Mouse (Mus musculus) forebrain, embryonic 14.5 days (tissue): ENCODE data around the gene Sox14. TPM values are rescaled to one million over a fixed set of nuclear protein-coding genes. Genes with fewer than 3 reads are reported as not detected.

Source experiments
- ATAC-seq: fragments of 200-750 bp; cut with Nextera tagmentation; 2 replicates; pipeline ENCODE4 v1.8.0; 2017; ENCODE audit warnings: mild to moderate bottlenecking, moderate library complexity
- DNase-seq: peaks from one replicate; pipeline ENCODE4 v3.0.0-alpha.2; 2015; ENCODE audit warnings: low spot score
- H3K27ac ChIP-seq: fragments of 300-500 bp; sonication (generic); 2 replicates; pipeline ENCODE4 v1.5.1; 2014; ENCODE audit warnings: low read depth, mild to moderate bottlenecking, control low read depth, low read length, moderate library complexity
- H3K27me3 ChIP-seq: fragments of 300-500 bp; sonication (generic); replicated peaks from 2 replicates; pipeline ENCODE4 v1.6.1; 2014; ENCODE audit warnings: low read length, control low read depth, mixed read lengths; ENCODE audit not compliant: control insufficient read depth, insufficient read depth
- H3K36me3 ChIP-seq: fragments of 300-500 bp; sonication (generic); 2 replicates; pipeline ENCODE4 v1.6.1; 2014; ENCODE audit warnings: low read length, control low read depth; ENCODE audit not compliant: control insufficient read depth, insufficient read depth
- H3K4me1 ChIP-seq: fragments of 300-500 bp; sonication (generic); 2 replicates; pipeline ENCODE4 v1.6.1; 2014; ENCODE audit warnings: antibody characterized with exemption, low read length, control low read depth; ENCODE audit not compliant: control insufficient read depth, insufficient read depth
- H3K4me2 ChIP-seq: fragments of 300-500 bp; sonication (generic); 2 replicates; pipeline ENCODE4 v1.6.1; 2014; ENCODE audit warnings: mild to moderate bottlenecking, control low read depth, low read length
- H3K4me3 ChIP-seq: fragments of 300-500 bp; sonication (generic); 2 replicates; pipeline ENCODE4 v1.5.1; 2014; ENCODE audit warnings: low read depth, low read length, control low read depth
- H3K9ac ChIP-seq: fragments of 300-500 bp; sonication (generic); 2 replicates; pipeline ENCODE4 v1.6.1; 2014; ENCODE audit warnings: mild to moderate bottlenecking, low read length, control low read depth, moderate library complexity
- H3K9me3 ChIP-seq: fragments of 300-500 bp; sonication (generic); replicated peaks from 2 replicates; pipeline ENCODE4 v1.6.1; 2016; ENCODE audit warnings: low read length, control low read depth, mixed read lengths; ENCODE audit not compliant: control insufficient read depth
- WGBS: fragments of 180-500 bp; shearing (Covaris S2); extraction: QIAGEN DNeasy Blood & Tissue Kit; methylation state at CpG from one replicate; pipeline ENCODE4 v1.1.7; 2014; 5-methylcytosine and 5-hydroxymethylcytosine counted together
- polyA plus RNA-seq: library from polyadenylated mRNA; unstranded; fragments of >200 nt; fragmentation: Nextera tagmentation; extraction: Ambion mirVana; gene quantifications from 2 replicates; pipeline ENCODE4 v1.2.1, GENCODE M21; 2014

Gene Sox14
- polyA plus RNA-seq, 1 experiment from 2014 or later: 2.8 TPM

DNA sequence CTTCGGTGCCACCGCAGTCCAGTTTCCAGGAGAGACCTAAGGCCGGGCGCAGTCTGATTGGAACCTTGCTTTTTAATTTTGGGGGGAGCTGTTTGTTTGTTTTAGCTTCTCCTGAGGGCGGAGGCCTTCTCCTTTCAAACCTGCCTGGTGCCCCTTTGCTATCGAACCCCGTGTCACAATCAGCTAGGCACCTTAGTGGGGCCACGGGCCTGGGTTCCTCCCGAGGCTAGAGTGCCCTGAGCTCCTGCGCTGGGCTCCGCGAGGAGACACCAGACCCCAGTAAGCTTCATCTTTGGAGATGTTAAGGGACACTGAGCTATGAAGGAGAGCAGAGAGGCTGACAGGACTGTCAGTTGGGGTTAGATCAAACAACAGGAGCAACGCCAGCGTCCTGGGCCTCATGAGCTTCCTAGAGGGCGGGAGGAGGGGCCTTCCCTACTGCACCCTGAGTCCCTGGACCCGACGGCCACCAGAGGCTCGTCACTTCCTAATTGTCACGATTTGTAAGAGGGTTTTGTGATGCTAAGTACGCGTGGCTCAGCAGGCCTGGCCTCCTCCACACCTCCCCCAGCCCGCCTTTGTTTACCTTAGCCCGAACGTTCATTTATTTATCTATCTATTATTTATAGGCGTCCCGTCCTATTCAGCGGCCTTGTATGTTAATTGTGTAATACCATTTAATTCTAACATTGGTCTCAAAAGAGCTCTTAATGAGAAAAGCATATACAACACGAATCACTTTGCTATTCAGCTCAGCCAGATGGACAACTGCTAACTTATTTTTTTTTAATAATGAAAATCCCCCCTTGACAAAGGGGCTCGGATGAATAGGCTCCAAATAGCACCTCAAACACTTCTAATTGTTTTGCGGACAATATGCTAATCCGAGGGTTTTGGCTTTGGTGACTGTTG lies 3.5 kb downstream of the Sox14 start:
- Histone ChIP-seq H3K4me3 (no peak overlapping the region), H3K4me1 (peaks cover 15% of the 10 kb centered on the region), H3K36me3 (no peaks in the 10 kb centered on the region), H3K27ac (no peak overlapping the region), H3K27me3 (peaks cover 91% of the 10 kb centered on the region), H3K4me2 (peak overlapping the region; percentile 9; the same call in 1 of the 2 replicates), H3K9ac (no peak overlapping the region), H3K9me3 (no peaks in the 10 kb centered on the region)
- DNase-seq (peak; percentile 52), ATAC-seq (peak; percentile 49)
- 2% methylated on average over 31 of the region's 31 CpGs for WGBS

DNA sequence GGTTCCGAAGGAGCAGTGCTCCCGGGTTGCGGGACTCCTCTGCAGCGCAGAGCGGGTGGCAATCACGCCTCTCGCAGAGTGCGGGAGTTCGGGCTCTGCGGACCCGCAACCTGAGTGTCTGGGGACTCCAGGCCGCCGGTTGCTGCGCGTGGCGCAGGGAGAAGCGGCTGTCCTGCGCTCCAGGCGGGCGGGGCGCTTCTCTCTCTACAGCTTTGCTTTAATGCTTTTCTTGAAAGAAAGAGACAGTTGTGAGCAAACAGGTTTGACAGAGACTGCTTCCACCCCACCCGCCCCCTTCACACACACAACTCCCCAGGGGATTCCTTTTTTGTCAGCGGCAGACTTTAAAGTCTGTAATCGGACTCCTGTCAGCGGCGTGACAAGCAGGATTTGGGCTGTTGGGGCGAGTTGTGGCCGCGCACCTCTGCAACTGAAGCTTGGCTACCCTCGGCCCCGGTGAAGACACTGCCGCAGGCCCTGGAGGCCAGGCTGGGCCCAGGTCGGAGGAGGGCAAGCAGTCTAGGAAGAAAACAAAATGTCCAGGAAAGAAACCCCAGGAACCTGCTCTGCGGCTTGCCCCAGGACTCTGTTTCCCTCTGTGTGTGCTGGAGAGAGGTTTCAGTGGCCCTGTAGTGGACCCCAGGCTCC lies 4.3 kb downstream of the Sox14 start:
- H3K36me3 ChIP-seq: no peaks in the 10 kb centered on the region
- H3K4me2 ChIP-seq: peak overlapping the region; percentile 12; the same call in 1 of the 2 replicates
- H3K27me3 ChIP-seq: peaks cover 91% of the 10 kb centered on the region
- ATAC-seq (no peak), DNase-seq (peak; percentile 19)
- H3K4me1 ChIP-seq: peaks cover 15% of the 10 kb centered on the region
- H3K9ac ChIP-seq: no peak overlapping the region
- no peak overlapping the region for H3K27ac ChIP-seq
- H3K9me3 ChIP-seq: no peaks in the 10 kb centered on the region
- H3K4me3 ChIP-seq: no peak overlapping the region
- WGBS: under 1% methylated on average over 34 of the region's 34 CpGs

DNA sequence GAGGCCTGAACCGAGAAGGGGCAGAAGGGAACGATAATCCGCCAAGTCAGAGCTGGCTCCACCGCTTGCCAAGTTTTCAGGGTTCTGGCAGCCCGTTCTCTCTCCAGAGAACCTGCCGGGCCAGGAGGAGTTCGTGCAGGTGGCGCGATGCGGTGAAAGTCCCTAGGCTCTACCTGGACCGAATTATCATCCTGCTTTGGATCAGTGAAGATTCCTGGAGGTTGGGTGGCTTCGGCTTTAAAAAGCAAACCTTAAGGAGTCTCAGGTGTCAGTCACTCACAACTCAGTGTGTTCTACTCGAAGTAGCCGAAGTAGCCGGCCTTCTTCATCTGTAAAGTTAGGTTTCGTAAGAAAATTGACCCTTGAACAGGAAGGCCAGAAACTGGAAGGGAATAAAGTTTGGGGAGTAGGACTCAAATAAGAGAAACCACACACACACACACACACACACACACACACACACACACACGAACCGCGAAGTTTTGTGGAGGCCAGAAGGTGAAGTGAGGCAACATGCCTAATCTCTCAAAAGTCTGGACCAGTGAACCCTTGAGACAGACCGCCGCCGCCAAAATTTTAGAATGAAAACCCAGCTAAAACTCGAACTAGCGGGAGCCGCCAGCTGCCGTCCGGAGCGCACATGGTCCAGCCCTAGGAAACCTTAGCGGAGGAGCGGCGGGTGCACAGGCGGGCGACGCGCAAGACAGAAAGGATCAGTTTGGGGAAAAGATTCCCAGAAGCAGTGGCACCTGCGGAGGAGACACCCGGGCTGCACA lies 5.0 kb downstream of the Sox14 start:
- peak overlapping the region; percentile 12; the same call in 1 of the 2 replicates for H3K4me2 ChIP-seq
- H3K4me3 ChIP-seq: no peak overlapping the region
- peaks cover 91% of the 10 kb centered on the region for H3K27me3 ChIP-seq
- H3K36me3 ChIP-seq: no peaks in the 10 kb centered on the region
- WGBS: under 1% methylated on average over 37 of the region's 37 CpGs
- H3K27ac ChIP-seq: no peak overlapping the region
- ATAC-seq (no peak), DNase-seq (peak; percentile 9)
- H3K9me3 ChIP-seq: no peaks in the 10 kb centered on the region
- H3K4me1 ChIP-seq: peaks cover 13% of the 10 kb centered on the region
- no peak overlapping the region for H3K9ac ChIP-seq

DNA sequence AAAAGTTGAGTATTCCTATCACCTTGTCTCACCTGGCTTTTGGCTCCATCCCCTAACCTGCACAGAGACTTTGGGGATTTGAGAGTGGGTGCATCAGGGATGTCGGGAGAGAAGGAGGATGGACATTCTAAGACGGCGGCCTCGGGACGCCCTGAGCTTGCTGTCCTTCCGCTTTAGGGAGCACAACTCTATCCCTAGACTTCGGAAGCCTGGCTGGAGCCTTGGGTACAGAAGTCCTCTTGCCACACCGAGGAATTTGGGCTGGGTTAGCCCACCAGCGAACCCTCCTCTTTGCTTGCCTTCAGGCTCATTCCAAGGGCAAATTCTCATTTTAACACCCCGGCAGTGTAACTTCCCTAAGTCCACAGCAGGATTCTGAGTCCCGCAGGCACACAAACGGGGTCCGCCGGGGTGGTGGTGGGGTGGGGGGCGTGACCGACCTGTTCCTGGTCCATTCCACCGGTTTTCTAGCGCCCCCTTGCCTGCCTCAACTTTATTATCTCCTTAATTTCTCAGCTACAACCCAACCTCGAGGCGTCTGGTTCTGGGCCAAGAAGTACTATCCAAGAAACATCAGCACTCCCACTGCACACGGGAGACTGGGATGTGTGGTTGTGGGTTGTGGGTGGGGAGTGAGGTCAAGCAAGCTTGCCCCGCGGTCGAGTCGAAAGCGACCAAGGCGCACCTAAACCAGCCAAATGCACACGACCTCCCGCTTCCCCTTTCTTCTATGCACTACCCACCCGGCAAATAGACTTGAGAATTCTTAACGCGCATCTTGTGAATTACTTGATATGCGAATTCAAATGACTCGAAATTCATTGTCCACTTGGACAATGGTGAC lies 5.8 kb downstream of the Sox14 start:
- Histone ChIP-seq H3K4me3 (no peak overlapping the region), H3K27ac (no peak overlapping the region), H3K9me3 (no peaks in the 10 kb centered on the region), H3K4me1 (peaks cover 8% of the 10 kb centered on the region), H3K27me3 (peaks cover 91% of the 10 kb centered on the region), H3K4me2 (no peak overlapping the region), H3K9ac (no peak overlapping the region), H3K36me3 (no peaks in the 10 kb centered on the region)
- no peak for ATAC-seq
- WGBS: under 1% methylated on average over 34 of the region's 34 CpGs
- DNase-seq: peak; percentile 25

DNA sequence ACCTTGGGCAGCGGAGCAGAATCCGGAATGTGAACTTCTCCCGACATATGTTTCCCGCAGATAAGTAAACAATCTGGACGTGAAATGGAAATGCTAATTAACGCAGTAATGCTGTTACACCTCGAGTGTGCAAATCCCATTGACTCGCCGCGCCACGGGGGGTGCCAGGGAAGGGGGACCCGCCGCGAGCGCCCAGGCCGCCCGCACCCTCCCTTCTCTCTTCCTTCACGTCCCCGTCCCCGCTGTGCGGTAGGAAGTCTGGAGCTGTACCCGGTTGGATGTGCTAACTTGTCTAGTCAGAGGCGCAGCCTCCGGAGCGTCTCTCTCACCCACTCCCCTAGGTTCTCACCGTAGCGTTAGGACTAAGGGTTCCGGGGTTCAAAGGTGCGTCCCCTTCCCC lies 6.7 kb downstream of the Sox14 start:
- H3K4me2 ChIP-seq: peak overlapping the region; percentile 46
- ATAC-seq: peak; percentile 56
- DNase-seq: peak; percentile 60
- under 1% methylated on average over 27 of the region's 29 CpGs for WGBS
- no peak overlapping the region for H3K27ac ChIP-seq
- peaks cover 7% of the 10 kb centered on the region for H3K4me1 ChIP-seq
- H3K4me3 ChIP-seq: peak overlapping the region; percentile 21
- H3K27me3 ChIP-seq: peaks cover 87% of the 10 kb centered on the region
- no peak overlapping the region for H3K9ac ChIP-seq
- no peaks in the 10 kb centered on the region for H3K36me3 ChIP-seq
- H3K9me3 ChIP-seq: no peaks in the 10 kb centered on the region

DNA sequence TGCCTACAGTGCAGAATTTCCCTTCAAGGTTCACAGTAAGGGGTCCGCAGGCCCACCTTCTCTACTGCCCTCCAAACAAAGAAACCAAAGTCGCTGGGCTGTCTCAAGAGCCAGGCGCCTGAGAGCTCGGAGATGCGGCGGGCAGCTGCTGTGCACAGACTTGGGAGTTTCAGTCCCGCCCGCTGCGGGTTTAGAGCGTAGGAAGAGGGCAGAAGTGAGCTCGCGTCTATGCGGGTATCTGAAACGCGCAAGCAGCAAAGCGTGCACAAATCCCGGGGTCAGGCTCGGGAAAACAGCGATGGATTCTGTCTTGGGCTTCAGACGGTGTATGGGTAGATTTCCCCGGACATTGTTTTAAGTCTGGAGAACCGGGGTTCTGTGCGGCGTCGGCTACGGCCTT lies 7.4 kb downstream of the Sox14 start:
- Histone ChIP-seq H3K4me3 (peak overlapping the region; percentile 21), H3K4me2 (peak overlapping the region; percentile 46), H3K9me3 (no peaks in the 10 kb centered on the region), H3K9ac (peak overlapping the region; percentile 17; the same call in 1 of the 2 replicates), H3K27ac (no peak overlapping the region), H3K36me3 (no peaks in the 10 kb centered on the region), H3K27me3 (peaks cover 86% of the 10 kb centered on the region), H3K4me1 (peaks cover 7% of the 10 kb centered on the region)
- DNase-seq (peak; percentile 76), ATAC-seq (peak; percentile 16; the same call in 1 of the 2 replicates)
- 0% methylated on average over 26 of the region's 26 CpGs for WGBS

DNA sequence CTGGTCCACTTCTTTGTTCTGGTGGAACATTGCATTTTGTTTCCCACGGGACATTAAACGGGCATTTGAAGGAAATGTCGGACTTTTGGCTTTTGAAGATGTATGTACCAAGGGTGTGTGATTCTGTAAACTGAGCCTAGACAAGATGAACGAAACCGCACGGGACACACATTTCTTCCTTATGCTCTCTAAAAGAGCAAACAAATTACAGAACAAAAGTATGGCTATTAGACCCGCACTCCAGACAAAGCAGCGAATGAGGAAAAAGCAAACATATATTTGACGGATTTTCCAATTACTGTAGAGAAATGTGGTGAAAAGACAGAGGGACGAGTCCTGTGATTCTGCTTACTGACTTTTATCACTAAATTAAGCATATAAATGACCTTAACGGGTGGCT lies 7.9 kb downstream of the Sox14 start:
- Histone ChIP-seq H3K9ac (no peak overlapping the region), H3K27ac (no peak overlapping the region), H3K4me2 (no peak overlapping the region; the same call in 1 of the 2 replicates), H3K36me3 (no peaks in the 10 kb centered on the region), H3K4me1 (peaks cover 7% of the 10 kb centered on the region), H3K4me3 (no peak overlapping the region), H3K27me3 (peaks cover 85% of the 10 kb centered on the region), H3K9me3 (no peaks in the 10 kb centered on the region)
- no peak for ATAC-seq
- peak; percentile 24 for DNase-seq
- WGBS: 0% methylated on average over 11 of the region's 11 CpGs

DNA sequence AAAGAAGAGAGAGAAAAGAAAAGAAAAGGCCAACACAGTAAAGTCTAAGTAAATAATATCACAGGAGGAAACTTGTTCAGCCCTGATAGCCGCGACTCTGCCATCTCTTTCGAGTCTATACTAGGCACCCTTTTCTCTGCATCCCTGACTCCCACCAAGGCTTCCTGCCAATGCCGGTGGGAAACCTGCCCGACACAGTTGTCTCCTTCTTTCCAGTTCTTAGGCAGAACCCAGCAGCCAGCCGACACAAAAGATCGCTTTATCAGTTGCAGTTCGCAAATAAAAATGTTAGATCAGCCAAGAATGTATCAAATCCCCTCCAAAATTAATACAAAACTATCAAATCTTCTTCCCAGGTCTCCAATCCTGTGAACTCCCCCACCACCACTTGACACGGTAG lies 13.0 kb downstream of the Sox14 start:
- H3K4me2 ChIP-seq: no peak overlapping the region
- H3K9ac ChIP-seq: no peak overlapping the region
- WGBS: 91% methylated on average over 9 of the region's 9 CpGs

More for the DNA sequence above, 13.0 kb downstream of the Sox14 start:
- H3K36me3 ChIP-seq: no peaks in the 10 kb centered on the region
- peaks cover 39% of the 10 kb centered on the region for H3K27me3 ChIP-seq
- no peak overlapping the region for H3K4me3 ChIP-seq
- no peaks in the 10 kb centered on the region for H3K9me3 ChIP-seq
- no peak for DNase-seq
- no peaks in the 10 kb centered on the region for H3K4me1 ChIP-seq
- no peak for ATAC-seq
- H3K27ac ChIP-seq: no peak overlapping the region
